Mouse (Mus musculus): ENCODE measurements around the gene Armc2.

Armc2 gene

GRCm38 (mm10) chr10:41888365-41888941, 129.8 kb downstream of the Armc2 start:
- TF ChIP-seq NANOG (IDR thresholded peaks at IDR 0.05; ENCODE audit: borderline replicate concordance, low read length), result no peak
- no peak for TF ChIP-seq CTCF (conservative IDR thresholded peaks at IDR 0.05; ENCODE audit: low read length)
- TF ChIP-seq POU5F1 (IDR thresholded peaks at IDR 0.05; ENCODE audit: borderline replicate concordance, low read length), result no peak
- Histone ChIP-seq H3K9me3 (ENCODE audit: low read length) (no peaks in the 10 kb centered on the region), H3K4me3 (replicated peaks; ENCODE audit: low read length) (no peak overlapping the region)

GRCm38 (mm10) chr10:41887080-41887821, 131.0 kb downstream of the Armc2 start:
- Histone ChIP-seq H3K4me3 (replicated peaks; ENCODE audit: low read length) (peak overlapping the region; percentile 87), H3K4me1 (replicated peaks; ENCODE audit: low read depth, low read length) (peaks cover 22% of the 10 kb centered on the region), H3K27me3 (ENCODE audit: insufficient read depth, low read length) (peaks cover 6% of the 10 kb centered on the region), H3K9me3 (ENCODE audit: low read length) (no peaks in the 10 kb centered on the region), H3K36me3 (ENCODE audit: insufficient read depth, low read length) (no peaks in the 10 kb centered on the region)
- TF ChIP-seq NANOG (IDR thresholded peaks at IDR 0.05; ENCODE audit: borderline replicate concordance, low read length), result no peak
- no peak for TF ChIP-seq POU5F1 (IDR thresholded peaks at IDR 0.05; ENCODE audit: borderline replicate concordance, low read length)
- TF ChIP-seq CTCF (conservative IDR thresholded peaks at IDR 0.05; ENCODE audit: low read length), result no peak

More at GRCm38 (mm10) chr10:41888365-41888941, 129.8 kb downstream of the Armc2 start:
- Histone ChIP-seq H3K36me3 (ENCODE audit: insufficient read depth, low read length) (no peaks in the 10 kb centered on the region), H3K4me1 (replicated peaks; ENCODE audit: low read depth, low read length) (peaks cover 20% of the 10 kb centered on the region), H3K27me3 (ENCODE audit: insufficient read depth, low read length) (peaks cover 6% of the 10 kb centered on the region)

GRCm38 (mm10) chr10:41883741-41884575, 134.3 kb downstream of the Armc2 start:
- peaks cover 6% of the 10 kb centered on the region for H3K27me3 ChIP-seq (ENCODE audit: insufficient read depth, low read length)
- H3K9me3 ChIP-seq (ENCODE audit: low read length), result no peaks in the 10 kb centered on the region
- TF ChIP-seq POU5F1 (IDR thresholded peaks at IDR 0.05; ENCODE audit: borderline replicate concordance, low read length) (no peak), CTCF (conservative IDR thresholded peaks at IDR 0.05; ENCODE audit: low read length) (no peak), NANOG (IDR thresholded peaks at IDR 0.05; ENCODE audit: borderline replicate concordance, low read length) (no peak)
- no peak overlapping the region for H3K4me3 ChIP-seq (replicated peaks; ENCODE audit: low read length)
- no peaks in the 10 kb centered on the region for H3K36me3 ChIP-seq (ENCODE audit: insufficient read depth, low read length)
- peaks cover 47% of the 10 kb centered on the region for H3K4me1 ChIP-seq (replicated peaks; ENCODE audit: low read depth, low read length)

GRCm38 (mm10) chr10:41881438-41881837, 136.8 kb downstream of the Armc2 start:
- Histone ChIP-seq H3K4me3 (replicated peaks; ENCODE audit: low read length) (no peak overlapping the region), H3K9me3 (ENCODE audit: low read length) (no peaks in the 10 kb centered on the region), H3K27me3 (ENCODE audit: insufficient read depth, low read length) (no peaks in the 10 kb centered on the region), H3K36me3 (ENCODE audit: insufficient read depth, low read length) (no peaks in the 10 kb centered on the region), H3K4me1 (replicated peaks; ENCODE audit: low read depth, low read length) (peaks cover 41% of the 10 kb centered on the region)
- TF ChIP-seq NANOG (IDR thresholded peaks at IDR 0.05; ENCODE audit: borderline replicate concordance, low read length), result no peak
- TF ChIP-seq POU5F1 (IDR thresholded peaks at IDR 0.05; ENCODE audit: borderline replicate concordance, low read length), result no peak
- no peak for TF ChIP-seq CTCF (conservative IDR thresholded peaks at IDR 0.05; ENCODE audit: low read length)

- Histone ChIP-seq H3K27me3 (ENCODE audit: insufficient read depth, low read length) (no peaks in the 10 kb centered on the region), H3K4me1 (replicated peaks; ENCODE audit: low read depth, low read length) (peaks cover 40% of the 10 kb centered on the region), H3K4me3 (replicated peaks; ENCODE audit: low read length) (no peak overlapping the region), H3K9me3 (ENCODE audit: low read length) (no peaks in the 10 kb centered on the region), H3K36me3 (ENCODE audit: insufficient read depth, low read length) (no peaks in the 10 kb centered on the region)
- TF ChIP-seq CTCF (conservative IDR thresholded peaks at IDR 0.05; ENCODE audit: low read length) (no peak), NANOG (IDR thresholded peaks at IDR 0.05; ENCODE audit: borderline replicate concordance, low read length) (no peak), POU5F1 (IDR thresholded peaks at IDR 0.05; ENCODE audit: borderline replicate concordance, low read length) (no peak)
Observed at GRCm38 (mm10) chr10:41880777-41881176, 137.5 kb downstream of the Armc2 start.

- no peaks in the 10 kb centered on the region for H3K27me3 ChIP-seq (ENCODE audit: insufficient read depth, low read length)
- H3K4me3 ChIP-seq (replicated peaks; ENCODE audit: low read length), result no peak overlapping the region
- no peaks in the 10 kb centered on the region for H3K36me3 ChIP-seq (ENCODE audit: insufficient read depth, low read length)
- H3K9me3 ChIP-seq (ENCODE audit: low read length), result no peaks in the 10 kb centered on the region
- peaks cover 40% of the 10 kb centered on the region for H3K4me1 ChIP-seq (replicated peaks; ENCODE audit: low read depth, low read length)
- no peak for TF ChIP-seq POU5F1 (IDR thresholded peaks at IDR 0.05; ENCODE audit: borderline replicate concordance, low read length)
- TF ChIP-seq NANOG (IDR thresholded peaks at IDR 0.05; ENCODE audit: borderline replicate concordance, low read length), result no peak
- TF ChIP-seq CTCF (conservative IDR thresholded peaks at IDR 0.05; ENCODE audit: low read length), result no peak
Observed at GRCm38 (mm10) chr10:41880206-41880605, 138.0 kb downstream of the Armc2 start.

- no peaks in the 10 kb centered on the region for H3K36me3 ChIP-seq (ENCODE audit: insufficient read depth, low read length)
- H3K9me3 ChIP-seq (ENCODE audit: low read length), result no peaks in the 10 kb centered on the region
- no peaks in the 10 kb centered on the region for H3K27me3 ChIP-seq (ENCODE audit: insufficient read depth, low read length)
- no peak for TF ChIP-seq NANOG (IDR thresholded peaks at IDR 0.05; ENCODE audit: borderline replicate concordance, low read length)
- TF ChIP-seq CTCF (conservative IDR thresholded peaks at IDR 0.05; ENCODE audit: low read length), result no peak
- no peak overlapping the region for H3K4me3 ChIP-seq (replicated peaks; ENCODE audit: low read length)
- H3K4me1 ChIP-seq (replicated peaks; ENCODE audit: low read depth, low read length), result peaks cover 36% of the 10 kb centered on the region
Observed at GRCm38 (mm10) chr10:41879675-41880074, 138.6 kb downstream of the Armc2 start.

GRCm38 (mm10) chr10:41878344-41878743, 139.9 kb downstream of the Armc2 start:
- no peaks in the 10 kb centered on the region for H3K36me3 ChIP-seq (ENCODE audit: insufficient read depth, low read length)
- TF ChIP-seq CTCF (conservative IDR thresholded peaks at IDR 0.05; ENCODE audit: low read length) (no peak), POU5F1 (IDR thresholded peaks at IDR 0.05; ENCODE audit: borderline replicate concordance, low read length) (no peak), NANOG (IDR thresholded peaks at IDR 0.05; ENCODE audit: borderline replicate concordance, low read length) (no peak)
- H3K4me3 ChIP-seq (replicated peaks; ENCODE audit: low read length), result no peak overlapping the region
- peaks cover 26% of the 10 kb centered on the region for H3K4me1 ChIP-seq (replicated peaks; ENCODE audit: low read depth, low read length)
- H3K27me3 ChIP-seq (ENCODE audit: insufficient read depth, low read length), result no peaks in the 10 kb centered on the region
- H3K9me3 ChIP-seq (ENCODE audit: low read length), result no peaks in the 10 kb centered on the region
